Mouse (Mus musculus): ENCODE measurements around the gene Eps15.
A peak's percentile ranks its signal among the peaks of the same experiment; 100 is the strongest.

Eps15 gene

DNA sequence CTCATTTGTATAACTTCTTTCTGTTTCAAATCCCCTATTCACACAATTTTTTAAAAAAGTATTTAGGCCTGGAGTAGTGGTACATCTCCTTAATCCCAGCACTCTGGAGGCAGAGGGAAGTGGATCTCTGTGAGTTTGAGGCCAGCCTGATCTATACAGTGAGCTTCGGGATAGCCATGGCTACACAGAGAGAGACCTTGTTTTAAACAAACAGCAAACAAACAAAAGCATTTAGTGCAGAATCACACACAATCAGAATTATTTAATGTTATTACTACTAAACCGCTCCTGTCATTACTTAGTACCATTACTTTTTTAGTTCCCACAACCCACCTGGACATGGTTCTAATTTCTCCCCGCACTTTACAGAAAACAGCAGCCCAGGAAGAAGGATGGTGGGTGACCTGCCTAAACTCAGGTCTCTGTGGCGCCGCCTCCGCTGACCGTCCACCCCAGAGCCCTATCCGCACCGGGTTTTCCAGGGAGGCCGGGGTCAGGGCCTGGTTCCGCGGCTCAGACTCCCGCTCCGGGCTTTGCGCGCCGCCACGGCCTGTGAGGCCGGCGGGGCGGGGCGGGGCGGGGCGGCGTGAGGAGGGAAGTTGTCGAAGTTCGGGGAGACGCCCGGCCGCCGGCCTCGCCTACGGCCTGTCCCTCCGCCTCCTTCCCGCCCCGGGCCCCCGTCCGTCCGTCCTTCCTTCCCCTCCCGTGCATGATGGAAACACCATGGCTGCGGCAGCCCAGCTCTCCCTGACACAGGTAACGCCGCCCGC, at the start of gene Eps15:
TSS of gene Eps15 (plus strand) at position 580 of the 770 bp plus-strand sequence.
- DNase-seq (ENCODE audit: low read depth) = peak; percentile 92

DNA sequence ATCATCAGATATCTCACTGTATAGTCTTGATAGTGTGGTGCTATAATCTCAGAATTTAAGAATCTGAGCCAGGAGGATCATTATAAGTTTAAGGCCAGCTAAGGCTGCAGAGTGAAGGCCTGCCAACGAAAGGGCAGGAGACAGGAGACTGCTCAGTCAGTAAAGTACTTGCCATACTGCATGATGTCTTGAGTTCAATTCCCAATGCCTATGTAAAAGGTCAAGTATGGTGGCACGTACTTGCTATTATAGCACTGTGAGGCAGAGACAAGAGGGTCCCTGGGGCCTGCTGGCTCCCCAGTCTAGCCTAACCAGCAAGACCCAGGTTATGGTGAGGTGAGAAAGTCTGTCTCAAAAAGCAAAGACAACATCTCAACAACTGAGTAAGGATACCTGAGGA, 45.9 kb upstream of the Eps15 start, which contains the start of gene Calr4:
TSS of gene Calr4 (plus strand) at position 301 of the 400 bp plus-strand sequence.
- DNase-seq (ENCODE audit: low read depth) = no peak

DNA sequence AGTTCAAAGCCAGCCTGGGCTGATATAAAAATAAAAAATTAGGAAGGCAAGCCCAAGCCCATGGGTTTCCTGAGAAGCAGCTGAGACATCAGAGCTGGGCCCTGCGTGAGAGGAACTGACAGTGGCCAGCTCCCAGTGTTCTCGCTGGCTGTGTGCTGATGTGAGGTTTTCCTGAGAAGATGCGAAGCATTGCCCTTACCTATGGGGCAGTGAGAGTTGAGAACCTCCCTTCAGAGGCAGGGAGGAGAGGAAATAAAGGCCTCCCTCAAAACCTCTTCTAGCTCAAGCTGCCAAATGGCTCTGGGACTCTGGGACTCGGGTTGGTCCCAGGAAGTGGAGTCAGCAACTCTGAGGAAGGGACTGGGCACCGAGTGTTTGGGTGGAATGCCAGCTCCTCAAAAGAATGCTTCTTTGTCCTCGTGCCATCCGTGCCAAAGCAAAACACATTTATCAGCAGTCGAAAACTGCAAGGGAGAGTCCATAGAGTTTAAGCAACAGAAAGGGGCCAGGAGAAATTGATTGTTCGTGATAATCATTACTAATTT, 45.2 kb upstream of the Eps15 start:
- DNase-seq (ENCODE audit: low read depth) = no peak

DNA sequence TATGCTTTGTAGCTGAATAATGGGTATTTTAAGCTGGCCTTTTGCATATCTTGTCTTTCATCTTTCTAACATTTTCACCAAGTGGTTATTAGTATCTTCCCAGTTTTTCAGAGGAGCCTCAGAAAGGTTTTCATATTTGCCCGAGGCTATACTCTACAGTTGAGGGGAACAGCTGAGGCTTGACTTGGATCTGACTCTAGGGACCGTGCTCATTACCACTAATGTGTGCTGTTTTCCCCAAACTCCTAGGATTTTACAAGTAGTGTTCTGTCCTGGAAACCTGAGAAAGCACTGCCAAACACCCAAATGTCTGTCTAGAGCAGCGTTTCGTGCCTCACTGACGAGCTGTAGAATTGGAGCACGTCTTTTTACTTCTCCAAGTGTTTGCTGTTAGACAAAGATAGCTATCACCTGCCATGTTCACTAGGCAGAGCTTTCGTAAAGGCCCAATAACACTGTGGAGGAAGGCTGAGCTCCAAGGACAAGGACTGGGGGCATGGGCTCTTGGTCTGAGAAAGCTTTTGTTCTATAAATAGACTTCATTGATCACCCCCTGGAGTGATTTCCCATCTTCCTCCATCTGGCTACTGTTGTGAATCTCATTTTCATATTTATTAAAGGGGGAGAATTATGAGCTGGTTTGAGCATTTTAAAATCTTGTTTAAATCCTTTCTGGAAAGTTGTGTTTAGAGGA, 43.7 kb upstream of the Eps15 start:
- no peak for DNase-seq (ENCODE audit: low read depth)

DNA sequence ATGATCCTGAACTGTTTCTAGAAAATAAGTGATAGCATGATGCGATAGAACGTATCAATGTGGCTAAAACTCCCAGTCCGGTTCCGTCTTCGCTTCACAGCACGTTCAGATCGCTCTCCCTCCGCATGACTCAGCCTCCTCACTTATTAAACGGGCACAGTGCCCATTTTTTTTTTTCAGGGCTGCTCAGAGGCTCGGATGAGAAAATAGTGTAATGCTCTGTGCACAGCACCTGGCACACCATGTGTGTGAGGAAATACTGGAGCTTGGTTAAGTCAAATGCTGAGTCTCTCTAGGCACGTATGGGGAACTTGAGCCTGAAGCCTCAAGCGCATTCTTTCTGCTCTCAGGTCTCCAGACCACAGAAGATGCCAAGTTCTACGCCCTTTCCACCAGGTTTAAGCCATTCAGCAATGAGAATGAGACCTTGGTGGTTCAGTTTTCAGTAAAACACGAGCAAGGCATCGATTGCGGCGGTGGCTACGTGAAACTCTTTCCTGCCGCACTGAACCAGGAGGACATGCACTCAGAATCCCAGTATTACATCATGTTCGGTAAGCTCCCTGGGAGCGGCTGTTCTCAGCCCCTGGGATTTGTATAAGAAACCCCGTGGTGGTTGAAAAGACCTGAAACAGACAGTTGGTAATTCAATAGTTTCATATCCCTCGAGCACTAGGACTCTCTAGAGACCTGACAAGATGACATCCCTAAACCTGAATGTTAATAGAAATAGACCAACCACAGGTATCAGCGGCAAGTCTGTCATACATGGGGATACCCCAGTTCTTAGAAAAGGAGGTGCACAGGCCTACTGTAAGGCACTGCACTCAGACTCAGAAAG, 41.4 kb upstream of the Eps15 start:
- no peak for DNase-seq (ENCODE audit: low read depth)

DNA sequence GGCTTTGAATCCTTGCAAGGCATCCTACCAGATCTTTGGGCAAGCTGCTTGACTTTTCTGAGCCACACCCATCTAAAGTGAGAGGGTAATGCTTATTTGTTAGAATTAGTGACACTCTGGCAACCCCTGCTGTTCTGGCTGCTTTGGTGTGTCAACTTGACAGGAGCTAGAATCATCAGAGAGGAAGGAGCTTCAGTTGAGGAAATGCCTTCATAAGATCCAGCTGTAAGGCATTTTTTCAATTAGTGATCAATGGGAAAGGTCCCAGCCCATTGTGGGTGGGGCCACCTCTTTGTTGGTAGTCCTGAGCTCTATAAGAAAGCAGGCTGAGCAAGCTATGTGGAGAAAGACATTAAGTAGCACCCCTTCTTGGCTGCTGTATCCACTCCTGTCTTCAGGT, 38.8 kb upstream of the Eps15 start:
- no peak for DNase-seq (ENCODE audit: low read depth)

DNA sequence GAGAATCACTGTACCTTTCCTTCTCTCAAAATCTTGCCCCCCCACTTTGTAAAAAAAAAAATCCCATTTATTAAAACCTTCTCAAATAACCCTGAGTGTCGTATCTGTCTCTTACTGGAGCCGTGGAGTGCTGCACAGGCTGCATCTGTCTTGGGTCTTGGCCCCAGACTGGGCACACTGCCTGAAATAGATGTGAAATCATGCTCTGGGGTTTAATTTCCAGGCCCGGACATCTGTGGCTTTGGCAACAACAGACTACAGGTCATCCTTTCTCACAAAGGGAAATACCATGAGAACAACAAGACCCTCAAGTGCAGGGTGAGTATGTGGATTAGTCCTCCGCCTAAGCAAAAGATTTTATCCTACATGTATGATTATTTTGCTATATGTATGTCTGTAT, 38.1 kb upstream of the Eps15 start:
- DNase-seq (ENCODE audit: low read depth) = no peak

DNA sequence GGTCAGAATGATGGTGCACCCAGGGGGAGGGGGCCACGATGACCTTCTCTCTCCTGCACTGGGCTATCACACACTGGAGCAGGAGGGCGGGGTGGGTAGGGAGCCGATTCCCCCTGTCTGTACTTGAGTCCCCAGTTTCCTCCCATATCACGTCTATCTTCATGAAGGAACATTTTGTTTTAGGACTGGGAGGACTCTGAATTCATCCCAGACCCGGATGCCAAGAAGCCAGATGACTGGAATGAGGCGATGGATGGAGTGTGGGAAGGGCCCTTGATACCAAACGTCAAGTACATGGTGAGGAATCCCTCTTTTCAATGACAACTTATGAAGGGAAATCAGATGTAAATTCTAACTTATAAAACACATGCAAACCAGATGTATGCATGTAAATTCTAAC, 35.6 kb upstream of the Eps15 start:
- no peak for DNase-seq (ENCODE audit: low read depth)

DNA sequence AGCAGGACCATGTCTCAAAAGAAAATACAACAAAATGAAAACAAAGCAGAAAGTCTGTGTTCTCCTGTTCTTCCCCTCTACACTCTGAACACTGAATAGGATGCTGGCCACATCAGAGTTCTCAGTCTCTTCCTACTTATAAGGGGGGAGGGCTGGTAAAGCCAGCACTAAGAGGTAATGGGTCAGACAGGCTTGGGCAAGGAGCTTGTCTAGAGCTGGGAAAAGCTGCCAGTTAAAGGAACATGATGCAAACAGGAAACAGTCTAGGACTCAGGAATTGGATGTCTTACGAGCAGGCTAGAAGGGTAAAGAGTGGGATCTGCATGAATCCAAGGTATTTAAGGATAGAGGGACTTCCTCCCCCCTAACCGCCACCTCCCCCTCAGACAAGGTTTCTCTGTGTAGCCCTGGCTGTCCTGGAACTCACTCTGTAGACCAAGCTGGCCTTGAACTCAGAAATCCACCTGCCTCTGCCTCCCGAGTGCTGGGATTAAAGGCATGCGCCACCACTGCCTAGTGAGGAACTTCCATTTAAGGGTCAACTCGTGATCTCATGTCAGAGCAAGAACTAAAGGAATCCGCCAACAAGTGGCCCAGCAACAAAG, 35.0 kb upstream of the Eps15 start:
- DNase-seq (ENCODE audit: low read depth) = no peak

DNA sequence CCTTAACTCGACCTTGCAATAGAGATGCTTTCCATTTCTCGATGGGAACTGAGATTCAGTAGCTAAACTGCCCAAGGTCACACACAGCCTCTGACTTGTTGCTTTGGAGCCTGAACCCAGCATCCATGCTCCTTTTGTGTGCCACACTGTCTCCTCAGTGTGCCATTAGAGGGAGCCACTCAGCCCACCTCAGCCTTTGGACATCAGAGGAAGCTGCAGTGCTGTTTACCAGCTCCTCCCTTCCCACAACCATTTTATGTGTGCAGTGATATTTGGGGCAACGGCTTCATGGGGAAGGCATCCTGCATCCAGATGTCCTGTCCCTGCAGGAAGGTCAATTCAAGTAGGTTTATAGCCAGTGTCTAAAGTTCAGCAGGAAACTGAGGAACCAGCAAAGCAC, 28.5 kb upstream of the Eps15 start:
- peak; percentile 49 for DNase-seq (ENCODE audit: low read depth)

DNA sequence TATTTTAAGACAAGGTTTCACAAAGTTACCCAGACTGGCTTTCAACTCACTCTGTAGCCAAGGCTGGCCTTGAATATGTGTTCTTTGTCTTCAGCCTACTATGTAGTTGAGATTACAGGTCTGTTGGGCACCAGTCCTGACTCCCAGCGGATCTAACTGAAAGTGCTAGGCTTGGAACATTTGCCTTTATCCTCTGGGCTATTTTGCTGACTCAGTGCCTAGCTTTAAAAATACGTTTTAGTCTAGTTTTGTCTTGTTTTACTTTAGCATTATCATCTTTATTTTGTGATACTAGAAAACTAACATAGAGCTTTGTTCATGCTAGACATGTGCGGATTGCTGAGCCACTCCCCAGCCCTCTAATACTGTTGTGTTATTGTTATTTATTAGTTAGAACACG, 27.9 kb upstream of the Eps15 start:
- no peak for DNase-seq (ENCODE audit: low read depth)

DNA sequence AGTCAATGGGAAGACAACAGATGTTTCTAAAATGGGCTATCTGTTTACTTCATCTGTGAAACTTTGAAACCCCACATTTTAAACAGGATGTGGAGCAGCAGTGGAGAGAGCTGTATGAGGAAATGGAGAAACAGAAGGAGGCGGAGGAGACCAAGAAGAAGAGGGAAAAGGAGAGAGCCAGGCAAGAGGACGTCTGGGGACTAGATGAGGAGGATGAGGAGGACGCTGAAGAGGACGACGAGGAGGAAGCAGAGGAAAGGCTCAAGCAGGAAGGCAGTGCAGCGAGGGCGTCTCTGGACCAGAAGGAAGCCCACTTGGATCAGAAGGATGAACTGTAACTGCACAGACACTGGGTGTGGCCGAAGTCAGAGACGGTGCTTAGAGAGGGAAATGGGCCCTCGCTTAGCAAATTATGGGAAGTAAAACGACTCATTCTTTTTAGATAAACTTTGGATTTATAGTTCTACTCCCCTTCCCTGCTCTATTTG, 26.4 kb upstream of the Eps15 start:
- no peak for DNase-seq (ENCODE audit: low read depth)

DNA sequence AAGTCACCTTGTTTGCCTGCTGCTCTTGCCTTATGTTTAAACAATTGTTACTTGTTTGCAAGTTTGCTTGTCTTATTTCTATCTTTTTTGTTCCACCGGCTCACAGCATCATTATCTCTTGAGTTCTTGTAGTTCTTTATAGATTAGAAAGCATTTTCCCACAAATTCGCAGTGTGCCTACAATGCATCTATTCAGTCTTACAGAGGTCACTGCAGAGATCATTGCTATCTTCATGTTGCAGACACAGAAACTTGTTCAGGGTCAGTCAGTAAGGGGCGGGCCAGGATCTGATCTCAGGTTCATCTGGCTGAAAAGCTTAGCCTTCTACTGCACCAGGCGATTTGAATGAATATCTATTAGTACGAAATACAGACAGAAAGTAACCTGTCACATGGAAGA, 25.6 kb upstream of the Eps15 start:
- peak; percentile 66 for DNase-seq (ENCODE audit: low read depth)

DNA sequence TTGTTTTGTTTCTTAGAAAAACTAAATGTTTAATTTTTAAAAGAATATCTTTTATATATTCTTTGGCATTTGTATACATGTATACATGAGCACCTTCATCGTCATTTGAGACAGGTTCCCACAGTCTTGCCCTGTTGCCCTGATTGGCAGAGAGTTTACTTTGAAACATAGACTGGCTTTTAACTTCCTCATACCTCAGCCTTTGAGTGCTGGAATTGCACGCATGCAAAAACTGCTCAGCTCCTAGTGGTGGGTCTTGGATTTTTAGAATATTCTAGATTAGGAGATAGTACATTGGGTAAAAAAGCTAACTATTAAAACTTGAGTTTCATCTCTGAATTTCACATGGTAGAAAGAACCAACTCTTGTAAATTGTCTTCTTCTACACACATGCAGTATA, 24.7 kb upstream of the Eps15 start:
- no peak for DNase-seq (ENCODE audit: low read depth)

DNA sequence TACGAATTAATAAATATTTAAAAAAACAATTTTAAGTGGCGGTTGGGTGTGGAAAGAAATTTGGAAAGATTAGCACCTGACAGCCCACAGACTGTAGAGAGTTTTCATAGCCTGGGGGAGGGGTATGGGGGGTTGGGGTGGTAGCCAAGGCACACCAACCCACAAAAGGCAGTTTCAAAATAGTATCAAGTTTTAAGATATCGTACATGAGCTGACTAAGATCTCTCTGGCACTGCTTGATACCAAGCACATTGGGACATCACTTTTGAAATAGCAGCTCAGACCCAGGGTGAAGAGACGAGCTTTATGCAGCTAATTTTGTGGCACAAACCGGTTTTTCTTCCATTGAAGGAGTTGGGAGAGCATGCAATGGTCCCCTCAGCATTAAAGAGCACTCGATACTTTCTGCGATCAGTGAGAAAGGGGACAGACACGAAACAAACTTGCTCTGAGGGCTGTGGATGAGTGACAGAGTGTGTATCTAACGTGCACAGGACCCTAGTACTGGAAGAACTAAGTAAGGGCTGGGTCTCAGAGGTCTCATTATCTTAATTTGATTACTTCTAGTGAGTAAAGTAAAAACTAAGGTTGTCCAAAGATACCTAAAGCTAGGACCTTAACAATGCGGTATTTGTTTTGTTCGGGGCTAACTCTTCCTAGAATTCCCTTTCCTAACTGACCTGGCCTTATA, 24.2 kb upstream of the Eps15 start:
- DNase-seq (ENCODE audit: low read depth) = no peak

DNA sequence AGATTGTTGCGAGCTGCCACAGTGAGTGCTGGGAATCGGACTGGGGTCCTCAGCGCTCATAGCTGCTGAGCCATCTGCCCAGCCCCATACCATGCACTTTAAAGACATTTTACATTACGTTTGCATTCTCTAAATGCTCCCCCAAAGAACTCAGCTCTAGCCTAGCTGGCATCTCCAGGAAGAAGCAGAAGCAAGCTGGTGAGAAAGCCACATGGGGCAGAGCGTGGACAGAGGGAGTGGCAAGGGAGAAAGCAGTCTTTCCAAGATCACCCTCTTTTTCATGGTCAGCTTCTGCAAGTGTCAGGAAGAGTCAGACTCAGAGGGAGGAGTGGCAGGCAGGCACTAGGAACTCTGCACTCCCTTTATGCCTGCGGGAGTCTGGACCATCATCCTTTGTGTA, 23.3 kb upstream of the Eps15 start:
- DNase-seq (ENCODE audit: low read depth) = no peak

DNA sequence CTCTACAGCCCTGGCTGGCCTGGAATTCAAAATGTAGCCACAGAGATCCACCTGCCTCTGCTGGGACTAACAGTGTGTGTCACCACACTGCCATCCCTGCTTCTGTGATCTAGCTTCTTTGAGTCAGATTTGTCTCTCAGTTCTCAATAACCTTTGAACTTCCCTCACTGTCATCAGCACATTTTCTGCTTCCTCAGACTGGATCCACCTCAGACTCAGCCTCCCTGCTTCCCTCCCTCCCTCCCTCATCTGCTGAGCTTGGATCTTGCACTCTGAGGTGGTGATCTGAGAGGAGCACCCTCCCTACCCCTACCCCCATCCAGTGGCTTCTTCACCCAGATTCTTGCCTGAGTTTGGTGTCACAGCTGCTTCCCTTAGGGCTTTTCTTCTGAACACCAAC, 22.4 kb upstream of the Eps15 start:
- no peak for DNase-seq (ENCODE audit: low read depth)

DNA sequence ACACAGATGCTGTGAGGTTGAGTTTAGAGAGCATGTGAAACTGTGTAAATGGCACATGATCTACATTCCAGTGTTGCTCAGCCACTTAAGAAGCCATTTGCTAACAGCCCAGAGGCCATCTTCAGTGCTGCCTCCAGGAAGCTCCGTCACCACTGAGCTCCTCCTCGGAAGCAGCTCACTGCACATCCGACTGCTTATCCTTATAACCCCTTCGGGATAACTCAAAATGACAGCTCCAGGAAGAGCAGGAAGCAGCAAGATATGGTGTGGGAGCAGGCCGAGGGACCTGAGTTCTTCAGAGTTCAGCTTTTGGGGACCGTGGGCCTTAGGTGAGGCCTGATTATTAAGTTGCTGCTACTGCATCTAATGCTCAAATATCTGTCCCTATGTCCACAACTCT, 18.0 kb upstream of the Eps15 start:
- no peak for DNase-seq (ENCODE audit: low read depth)

DNA sequence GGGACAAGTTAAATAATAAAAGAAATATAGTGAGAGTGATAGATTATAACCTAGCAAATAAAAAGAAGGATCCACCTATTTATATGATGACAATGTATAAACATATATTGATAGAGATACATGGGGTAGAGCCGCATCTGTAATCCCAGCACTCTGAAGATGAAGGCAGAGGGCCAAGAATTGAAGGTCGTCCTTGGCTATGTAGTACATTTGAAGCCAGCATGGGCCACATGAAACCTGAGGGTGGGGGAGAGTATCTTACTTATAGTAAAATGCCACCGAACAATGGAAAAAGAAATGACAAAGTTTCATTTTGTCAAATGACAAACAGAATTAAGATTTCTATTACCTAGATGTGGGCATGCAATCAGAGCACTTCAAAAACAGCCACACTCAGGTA, 14.0 kb upstream of the Eps15 start:
- DNase-seq (ENCODE audit: low read depth) = no peak

DNA sequence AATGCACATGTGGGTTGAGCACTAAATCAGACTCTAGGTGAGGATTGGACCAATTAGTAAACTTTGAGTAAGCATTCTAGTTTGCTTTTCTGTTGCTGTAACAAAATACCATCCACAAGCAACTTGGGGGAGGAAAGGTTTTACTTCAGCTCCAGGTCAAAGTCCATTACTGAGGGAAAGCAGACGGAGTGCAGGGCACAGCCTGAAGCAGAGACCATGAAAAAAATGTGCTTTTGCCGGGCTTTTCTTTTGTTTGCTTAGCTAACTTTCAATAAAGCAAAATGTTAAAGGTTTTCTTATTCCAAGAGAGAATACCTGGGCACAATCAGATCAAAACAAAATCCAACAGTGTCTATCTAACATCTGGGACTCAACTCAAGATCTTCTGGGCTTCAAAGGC, 13.3 kb upstream of the Eps15 start:
- no peak for DNase-seq (ENCODE audit: low read depth)

DNA sequence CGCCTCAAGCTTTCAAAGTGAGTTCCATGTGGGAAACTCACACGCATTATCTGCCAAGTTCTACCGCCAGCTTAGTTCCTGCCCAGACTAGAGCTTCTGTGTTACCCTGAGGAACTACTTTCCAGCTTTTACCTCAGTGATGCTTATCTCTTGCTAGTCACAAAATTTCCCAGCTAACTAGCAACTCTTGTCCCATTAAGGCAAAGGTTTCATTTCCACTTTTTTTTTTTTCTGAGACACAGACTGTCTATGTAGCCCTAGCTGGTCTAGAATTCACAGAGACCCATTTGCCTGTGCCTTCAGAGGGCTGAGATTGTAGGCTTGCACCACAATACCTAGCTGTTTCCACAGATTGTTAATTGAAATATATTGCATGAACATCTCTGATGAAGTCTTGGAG, 12.6 kb upstream of the Eps15 start:
- no peak for DNase-seq (ENCODE audit: low read depth)

All from c-Kit-positive CD71-positive TER-119-negative erythroid progenitor cells, embryonic 14.5 days (primary cell).